ENCODE assay signal across 8 mouse cellular contexts in genomic region chr5:139270806-139271521, GRCm38 (mm10). TPM values are rescaled to one million over a fixed set of nuclear protein-coding genes. Genes with fewer than 3 reads are reported as not detected.
A peak's percentile ranks its signal among the peaks of the same experiment; 100 is the strongest.
DNase-seq lines count a peak whose midpoint lies in the region; ATAC-seq lines count a peak whose summit lies in the region.

No protein-coding gene starts in this region.

- no peak overlapping the region for H3K4me3 ChIP-seq in heart, embryonic 12.5 days
- H3K4me3 ChIP-seq in liver, embryonic 13.5 days (replicated peaks): no peak overlapping the region
- no peak overlapping the region for H3K4me3 ChIP-seq in liver, embryonic 11.5 days (ENCODE audit: low read depth, low read length)
- H3K4me3 ChIP-seq in forebrain, embryonic 13.5 days: no peak overlapping the region
- H3K4me3 ChIP-seq in midbrain, embryonic 14.5 days (replicated peaks; ENCODE audit: low read depth, low read length): no peak overlapping the region

- ATAC-seq in heart, embryonic 12.5 days (ENCODE audit: insufficient number of reproducible peaks, low FRiP score): no peak
- peak; percentile 10; the same call in 1 of the 2 replicates for ATAC-seq in liver, embryonic 13.5 days (ENCODE audit: low read depth)
- no peak for ATAC-seq in liver, embryonic 11.5 days (replicated peaks; ENCODE audit: low FRiP score)
- 0 out of 2 replicates have a peak, but pooled peaks have one; percentile 27 for ATAC-seq in forebrain, embryonic 13.5 days
- ATAC-seq in midbrain, embryonic 14.5 days (ENCODE audit: low FRiP score, low TSS enrichment): no peak

- no peak overlapping the region for H3K4me2 ChIP-seq in heart, embryonic 12.5 days
- no peak overlapping the region for H3K4me2 ChIP-seq in liver, embryonic 13.5 days
- no peak overlapping the region for H3K4me2 ChIP-seq in liver, embryonic 11.5 days
- no peak overlapping the region for H3K4me2 ChIP-seq in forebrain, embryonic 13.5 days
- no peak overlapping the region for H3K4me2 ChIP-seq in midbrain, embryonic 14.5 days (ENCODE audit: low read length)

- DNase-seq in heart, adult 11 months: no peak
- no peak for DNase-seq in liver, embryonic 13.5 days
- no peak for DNase-seq in liver, embryonic 11.5 days (ENCODE audit: low spot score)
- peak; percentile 15 for DNase-seq in midbrain, embryonic 14.5 days
- no peak for DNase-seq in T-cell, adult 2 months (ENCODE audit: low spot score)
- DNase-seq in embryo, embryonic 10.5 days (ENCODE audit: low spot score): no peak

- peak overlapping the region; percentile 29; the same call in 1 of the 2 replicates for H3K27ac ChIP-seq in heart, embryonic 12.5 days (ENCODE audit: poor library complexity, severe bottlenecking)
- no peak overlapping the region; the same call in 1 of the 2 replicates for H3K27ac ChIP-seq in liver, embryonic 13.5 days
- H3K27ac ChIP-seq in liver, embryonic 11.5 days (ENCODE audit: low read depth, low read length): no peak overlapping the region
- peak overlapping the region; percentile 7 for H3K27ac ChIP-seq in forebrain, embryonic 13.5 days
- H3K27ac ChIP-seq in midbrain, embryonic 14.5 days (replicated peaks; ENCODE audit: low read depth, low read length): no peak overlapping the region

- H3K4me1 ChIP-seq in heart, embryonic 12.5 days (replicated peaks): peaks cover 28% of the 10 kb centered on the region
- H3K4me1 ChIP-seq in liver, embryonic 13.5 days (replicated peaks): peaks cover 13% of the 10 kb centered on the region
- H3K4me1 ChIP-seq in liver, embryonic 11.5 days (replicated peaks; ENCODE audit: control insufficient read depth, insufficient read depth, low read length): 0 out of 2 replicates have a peak, but pooled peaks cover 3% of the 10 kb centered on the region
- H3K4me1 ChIP-seq in forebrain, embryonic 13.5 days: peaks cover 8% of the 10 kb centered on the region; the same call in 1 of the 2 replicates
- no peaks in the 10 kb centered on the region for H3K4me1 ChIP-seq in midbrain, embryonic 14.5 days (ENCODE audit: control insufficient read depth, insufficient read depth, low read length)

- H3K27me3 ChIP-seq in heart, embryonic 12.5 days (replicated peaks): no peaks in the 10 kb centered on the region
- no peaks in the 10 kb centered on the region for H3K27me3 ChIP-seq in liver, embryonic 13.5 days
- no peaks in the 10 kb centered on the region for H3K27me3 ChIP-seq in liver, embryonic 11.5 days (replicated peaks; ENCODE audit: control insufficient read depth, insufficient read depth, low read length)
- no peaks in the 10 kb centered on the region for H3K27me3 ChIP-seq in forebrain, embryonic 13.5 days
- H3K27me3 ChIP-seq in midbrain, embryonic 14.5 days (ENCODE audit: control insufficient read depth, insufficient read depth, low read length): no peaks in the 10 kb centered on the region

- 60% methylated on average over 16 of the region's 16 CpGs for WGBS in heart, embryonic 12.5 days
- 80% methylated on average over 16 of the region's 16 CpGs for WGBS in liver, embryonic 13.5 days (ENCODE audit: insufficient replicate concordance)
- WGBS in liver, embryonic 11.5 days: 80% methylated on average over 16 of the region's 16 CpGs
- 63% methylated on average over 16 of the region's 16 CpGs for WGBS in forebrain, embryonic 13.5 days
- 68% methylated on average over 16 of the region's 16 CpGs for WGBS in midbrain, embryonic 14.5 days

- peaks cover 38% of the 10 kb centered on the region for H3K36me3 ChIP-seq in heart, embryonic 12.5 days
- H3K36me3 ChIP-seq in liver, embryonic 13.5 days: peaks cover 43% of the 10 kb centered on the region
- H3K36me3 ChIP-seq in liver, embryonic 11.5 days (ENCODE audit: control insufficient read depth, insufficient read depth, low read length): peaks cover 31% of the 10 kb centered on the region
- H3K36me3 ChIP-seq in forebrain, embryonic 13.5 days (ENCODE audit: poor library complexity, severe bottlenecking): peaks cover 40% of the 10 kb centered on the region
- peaks cover 35% of the 10 kb centered on the region for H3K36me3 ChIP-seq in midbrain, embryonic 14.5 days (ENCODE audit: control insufficient read depth, insufficient read depth, low read length)

- no peak overlapping the region for H3K9ac ChIP-seq in heart, embryonic 12.5 days
- H3K9ac ChIP-seq in liver, embryonic 13.5 days: no peak overlapping the region
- no peak overlapping the region for H3K9ac ChIP-seq in liver, embryonic 11.5 days (ENCODE audit: low read depth, low read length)
- no peak overlapping the region for H3K9ac ChIP-seq in forebrain, embryonic 13.5 days
- no peak overlapping the region for H3K9ac ChIP-seq in midbrain, embryonic 14.5 days (replicated peaks; ENCODE audit: low read length)

- no peaks in the 10 kb centered on the region for H3K9me3 ChIP-seq in heart, embryonic 12.5 days (replicated peaks)
- no peaks in the 10 kb centered on the region for H3K9me3 ChIP-seq in liver, embryonic 13.5 days (replicated peaks)
- no peaks in the 10 kb centered on the region for H3K9me3 ChIP-seq in liver, embryonic 11.5 days (ENCODE audit: control insufficient read depth, low read length)
- no peaks in the 10 kb centered on the region for H3K9me3 ChIP-seq in forebrain, embryonic 13.5 days (replicated peaks)
- no peaks in the 10 kb centered on the region for H3K9me3 ChIP-seq in midbrain, embryonic 14.5 days (ENCODE audit: control insufficient read depth, low read length)

RNA-seq across cellular contexts. Expression of gene Get4, which starts 18.8 kb away (rescaled TPM):
- 151 and 158 TPM in 2 replicates for polyA plus RNA-seq in heart, embryonic 12.5 days (2016; fragmentation: Nextera tagmentation; extraction: Ambion mirVana)
- 135 and 141 TPM in 2 replicates for polyA plus RNA-seq in liver, embryonic 13.5 days (2015; fragmentation: Nextera tagmentation; extraction: Ambion mirVana)
- 208 and 209 TPM in 2 replicates for polyA plus RNA-seq in liver, embryonic 11.5 days (2014; fragmentation: Nextera tagmentation; extraction: Ambion mirVana)
- polyA plus RNA-seq in forebrain, embryonic 13.5 days (2015; fragmentation: Nextera tagmentation; extraction: Ambion mirVana): 122 and 137 TPM in 2 replicates
- 113 and 119 TPM in 2 replicates for polyA plus RNA-seq in midbrain, embryonic 14.5 days (2014; fragmentation: Nextera tagmentation; extraction: Ambion mirVana)

RNA-seq across cellular contexts. Expression of gene Adap1, which starts 54.5 kb away (rescaled TPM):
- polyA plus RNA-seq in heart, embryonic 12.5 days (2016; fragmentation: Nextera tagmentation; extraction: Ambion mirVana): 1.1 and 2.1 TPM in 2 replicates
- 2.6 and 3.3 TPM in 2 replicates for polyA plus RNA-seq in liver, embryonic 13.5 days (2015; fragmentation: Nextera tagmentation; extraction: Ambion mirVana)
- polyA plus RNA-seq in liver, embryonic 11.5 days (2014; fragmentation: Nextera tagmentation; extraction: Ambion mirVana): 7.2 and 8.1 TPM in 2 replicates
- 3.8 and 7.0 TPM in 2 replicates for polyA plus RNA-seq in forebrain, embryonic 13.5 days (2015; fragmentation: Nextera tagmentation; extraction: Ambion mirVana)
- 38.6 and 64.0 TPM in 2 replicates for polyA plus RNA-seq in midbrain, embryonic 14.5 days (2014; fragmentation: Nextera tagmentation; extraction: Ambion mirVana)

Comparison
In these comparisons a context has a peak if more than half of its experiments do, and no peak if none do; other contexts are left out.
1. ATAC-seq: peak in liver, embryonic 13.5 days (single experiment) and forebrain, embryonic 13.5 days (single experiment); none in heart, embryonic 12.5 days (single experiment), liver, embryonic 11.5 days (single experiment) and midbrain, embryonic 14.5 days (single experiment).
2. H3K27ac ChIP-seq: peak in heart, embryonic 12.5 days (single experiment) and forebrain, embryonic 13.5 days (single experiment); none in liver, embryonic 13.5 days (single experiment), liver, embryonic 11.5 days (single experiment) and midbrain, embryonic 14.5 days (single experiment).